Mouse (Mus musculus): ENCODE measurements around the gene Casq2. TPM values are rescaled to one million over a fixed set of nuclear protein-coding genes. Genes with fewer than 3 reads are reported as not detected.

Casq2 gene
- polyA plus RNA-seq, 1 experiment from 2014 or later: 5.7 TPM

DNA sequence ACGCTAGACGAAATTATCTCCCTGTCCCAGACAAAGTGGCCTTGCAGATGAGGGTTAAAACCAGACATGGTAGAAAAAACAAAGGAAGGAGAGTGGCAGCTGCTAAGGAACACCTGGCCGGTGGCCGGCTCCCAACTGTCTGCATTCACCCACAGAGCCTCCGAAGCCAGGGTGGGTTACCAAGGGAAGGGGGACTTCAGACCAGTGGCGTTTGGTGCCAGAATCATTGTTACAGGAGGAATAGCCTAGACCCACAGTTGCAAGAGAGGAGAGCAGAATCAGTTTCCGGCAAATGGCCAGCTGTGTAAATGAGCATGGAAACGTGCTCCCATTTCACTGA is 23.6 kb upstream of the Casq2 start:
- TF ChIP-seq CTCF (IDR thresholded peaks at IDR 0.05; ENCODE audit: low read depth): no peak
- 50% methylated on average over 8 of the region's 8 CpGs for WGBS
- ATAC-seq: no peak; the same call in 1 of the 2 replicates

DNA sequence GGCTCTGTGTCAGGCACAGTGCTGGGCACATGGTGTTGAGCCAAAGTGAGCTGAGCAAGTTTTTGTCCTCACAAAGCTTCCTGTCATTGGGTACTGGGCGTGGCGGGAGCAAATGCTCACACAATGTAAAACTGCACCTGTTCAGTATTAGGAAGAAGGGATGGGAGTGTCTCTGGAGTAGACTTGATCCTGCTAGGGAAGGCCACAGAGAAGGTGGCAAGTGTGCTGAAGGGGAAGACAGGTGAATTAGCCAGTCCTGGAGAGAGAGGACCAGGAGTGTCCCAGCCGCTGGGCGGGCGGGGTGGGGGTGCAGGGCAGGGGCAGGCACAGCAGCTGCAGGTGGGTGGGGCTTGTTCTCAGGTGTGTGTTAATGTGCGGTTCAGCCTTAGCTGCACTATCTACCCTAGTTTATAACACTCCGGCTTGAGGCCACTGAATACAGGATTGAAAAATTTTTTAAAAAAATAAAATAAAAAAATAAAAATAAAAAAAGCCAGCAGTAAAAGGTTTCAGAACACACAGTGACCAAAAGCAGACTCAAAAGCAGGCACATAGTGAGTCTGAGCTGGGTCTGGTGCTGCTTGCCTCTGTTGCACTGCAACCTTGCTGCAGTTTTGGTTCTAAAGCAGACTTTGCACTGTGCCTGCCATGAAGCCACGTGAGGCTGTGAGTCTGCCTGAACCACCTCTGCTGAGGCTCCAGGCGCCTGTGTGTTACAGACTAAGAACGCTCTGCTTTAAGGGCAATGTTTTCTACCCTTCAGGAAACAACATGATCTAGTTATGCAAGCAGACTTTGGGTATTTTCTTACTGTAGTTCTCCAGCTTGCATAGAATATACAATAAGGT is 22.7 kb upstream of the Casq2 start:
- no peaks in the 10 kb centered on the region for H3K27me3 ChIP-seq (replicated peaks; ENCODE audit: control insufficient read depth, insufficient read depth, low read length)
- TF ChIP-seq CTCF (IDR thresholded peaks at IDR 0.05; ENCODE audit: low read depth): no peak
- peak; percentile 88 for ATAC-seq
- 36% methylated on average over 10 of the region's 10 CpGs for WGBS
- H3K4me2 ChIP-seq (replicated peaks; ENCODE audit: low read depth): no peak overlapping the region
- H3K27ac ChIP-seq (ENCODE audit: low read depth, low read length): peak overlapping the region; percentile 37; the same call in 1 of the 2 replicates
- no peaks in the 10 kb centered on the region for H3K4me1 ChIP-seq (replicated peaks; ENCODE audit: control insufficient read depth, insufficient read depth, low read length)
- H3K36me3 ChIP-seq (ENCODE audit: control insufficient read depth, insufficient read depth): no peaks in the 10 kb centered on the region
- no peak overlapping the region for H3K9ac ChIP-seq (ENCODE audit: low read depth, low read length)
- H3K4me3 ChIP-seq (ENCODE audit: low read depth, low read length): no peak overlapping the region
- no peaks in the 10 kb centered on the region for H3K9me3 ChIP-seq (ENCODE audit: control insufficient read depth)

More for the DNA sequence above, 23.6 kb upstream of the Casq2 start:
- Histone ChIP-seq H3K27ac (ENCODE audit: low read depth, low read length) (no peak overlapping the region), H3K36me3 (ENCODE audit: control insufficient read depth, insufficient read depth) (no peaks in the 10 kb centered on the region), H3K9ac (ENCODE audit: low read depth, low read length) (no peak overlapping the region), H3K27me3 (replicated peaks; ENCODE audit: control insufficient read depth, insufficient read depth, low read length) (no peaks in the 10 kb centered on the region), H3K4me3 (ENCODE audit: low read depth, low read length) (no peak overlapping the region), H3K9me3 (ENCODE audit: control insufficient read depth) (no peaks in the 10 kb centered on the region), H3K4me1 (replicated peaks; ENCODE audit: control insufficient read depth, insufficient read depth, low read length) (no peaks in the 10 kb centered on the region), H3K4me2 (replicated peaks; ENCODE audit: low read depth) (no peak overlapping the region)

DNA sequence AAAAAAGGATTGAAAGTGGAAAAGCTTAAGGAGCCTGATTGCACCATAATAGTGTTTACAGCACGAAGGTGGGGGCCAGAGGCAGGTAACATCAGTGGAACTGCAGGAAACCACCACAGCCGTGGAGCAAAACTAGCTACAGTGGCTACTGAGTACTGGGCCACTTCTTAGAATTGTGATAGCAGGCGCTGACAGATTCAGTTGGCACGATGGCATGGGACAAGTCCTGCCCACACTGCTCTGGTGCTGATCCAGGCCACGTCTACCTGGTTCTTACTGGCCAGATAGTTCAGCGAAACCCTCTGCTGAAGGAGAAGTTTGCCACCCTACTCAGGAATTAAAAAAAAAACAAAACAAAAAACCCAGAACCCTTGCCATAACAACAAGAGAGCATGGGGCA is 21.6 kb upstream of the Casq2 start:
- no peak overlapping the region for H3K4me3 ChIP-seq (ENCODE audit: low read depth, low read length)
- no peaks in the 10 kb centered on the region for H3K27me3 ChIP-seq (replicated peaks; ENCODE audit: control insufficient read depth, insufficient read depth, low read length)
- no peak for TF ChIP-seq CTCF (IDR thresholded peaks at IDR 0.05; ENCODE audit: low read depth)
- no peaks in the 10 kb centered on the region for H3K4me1 ChIP-seq (replicated peaks; ENCODE audit: control insufficient read depth, insufficient read depth, low read length)
- ATAC-seq: no peak
- no peak overlapping the region for H3K4me2 ChIP-seq (replicated peaks; ENCODE audit: low read depth)
- no peaks in the 10 kb centered on the region for H3K36me3 ChIP-seq (ENCODE audit: control insufficient read depth, insufficient read depth)
- WGBS: 72% methylated on average over 6 of the region's 6 CpGs
- H3K9me3 ChIP-seq (ENCODE audit: control insufficient read depth): no peaks in the 10 kb centered on the region
- H3K27ac ChIP-seq (ENCODE audit: low read depth, low read length): no peak overlapping the region
- no peak overlapping the region for H3K9ac ChIP-seq (ENCODE audit: low read depth, low read length)

GRCm38 (mm10) chr3:102067306-102067705 is 18.9 kb upstream of the Casq2 start:
- H3K36me3 ChIP-seq (ENCODE audit: control insufficient read depth, insufficient read depth): no peaks in the 10 kb centered on the region

DNA sequence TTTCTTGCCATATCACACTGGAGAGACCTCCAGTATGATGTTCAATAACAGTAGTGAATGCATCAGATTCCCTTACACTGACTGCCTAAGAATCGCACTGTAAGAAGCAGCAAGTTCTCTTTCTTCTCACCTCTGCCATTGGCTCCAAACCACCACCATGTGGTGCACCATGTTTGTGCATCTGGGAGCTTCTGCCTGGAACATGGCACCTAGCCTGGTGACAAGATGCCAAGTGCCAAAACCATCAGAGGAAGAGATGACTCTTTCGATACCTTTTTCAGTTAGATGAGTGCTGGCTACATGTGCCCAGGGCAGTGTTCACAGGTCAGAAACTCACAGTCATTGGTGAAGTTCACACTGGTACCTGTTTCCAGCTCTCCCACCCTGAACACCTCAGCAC is 18.4 kb upstream of the Casq2 start:
- WGBS: 96% methylated on average over 2 of the region's 2 CpGs
- no peak overlapping the region for H3K4me2 ChIP-seq (replicated peaks; ENCODE audit: low read depth)
- no peak for ATAC-seq
- no peaks in the 10 kb centered on the region for H3K27me3 ChIP-seq (replicated peaks; ENCODE audit: control insufficient read depth, insufficient read depth, low read length)
- no peak overlapping the region for H3K27ac ChIP-seq (ENCODE audit: low read depth, low read length)
- H3K9ac ChIP-seq (ENCODE audit: low read depth, low read length): no peak overlapping the region
- no peaks in the 10 kb centered on the region for H3K36me3 ChIP-seq (ENCODE audit: control insufficient read depth, insufficient read depth)
- TF ChIP-seq CTCF (IDR thresholded peaks at IDR 0.05; ENCODE audit: low read depth): no peak
- no peaks in the 10 kb centered on the region for H3K4me1 ChIP-seq (replicated peaks; ENCODE audit: control insufficient read depth, insufficient read depth, low read length)
- no peaks in the 10 kb centered on the region for H3K9me3 ChIP-seq (ENCODE audit: control insufficient read depth)
- H3K4me3 ChIP-seq (ENCODE audit: low read depth, low read length): no peak overlapping the region

More at GRCm38 (mm10) chr3:102067306-102067705, 18.9 kb upstream of the Casq2 start:
- H3K4me2 ChIP-seq (replicated peaks; ENCODE audit: low read depth): no peak overlapping the region
- no peak for ATAC-seq
- H3K4me3 ChIP-seq (ENCODE audit: low read depth, low read length): no peak overlapping the region
- 39% methylated on average over 1 of the region's 1 CpGs for WGBS
- no peak for TF ChIP-seq CTCF (IDR thresholded peaks at IDR 0.05; ENCODE audit: low read depth)
- no peaks in the 10 kb centered on the region for H3K4me1 ChIP-seq (replicated peaks; ENCODE audit: control insufficient read depth, insufficient read depth, low read length)
- H3K27ac ChIP-seq (ENCODE audit: low read depth, low read length): no peak overlapping the region
- no peak overlapping the region for H3K9ac ChIP-seq (ENCODE audit: low read depth, low read length)
- H3K27me3 ChIP-seq (replicated peaks; ENCODE audit: control insufficient read depth, insufficient read depth, low read length): no peaks in the 10 kb centered on the region
- no peaks in the 10 kb centered on the region for H3K9me3 ChIP-seq (ENCODE audit: control insufficient read depth)

- no peaks in the 10 kb centered on the region for H3K4me1 ChIP-seq (replicated peaks; ENCODE audit: control insufficient read depth, insufficient read depth, low read length)
- H3K9me3 ChIP-seq (ENCODE audit: control insufficient read depth): no peaks in the 10 kb centered on the region
- H3K4me2 ChIP-seq (replicated peaks; ENCODE audit: low read depth): no peak overlapping the region
- ATAC-seq: no peak
- no peak overlapping the region for H3K4me3 ChIP-seq (ENCODE audit: low read depth, low read length)
- no peaks in the 10 kb centered on the region for H3K27me3 ChIP-seq (replicated peaks; ENCODE audit: control insufficient read depth, insufficient read depth, low read length)
- WGBS: 79% methylated on average over 4 of the region's 4 CpGs
- H3K36me3 ChIP-seq (ENCODE audit: control insufficient read depth, insufficient read depth): no peaks in the 10 kb centered on the region
- no peak overlapping the region for H3K27ac ChIP-seq (ENCODE audit: low read depth, low read length)
- TF ChIP-seq CTCF (IDR thresholded peaks at IDR 0.05; ENCODE audit: low read depth): no peak
- no peak overlapping the region for H3K9ac ChIP-seq (ENCODE audit: low read depth, low read length)
Observed at GRCm38 (mm10) chr3:102069260-102069659, 17.0 kb upstream of the Casq2 start.

All from intestine, postnatal 0 days (tissue).